Comparison of ENCODE assay signal across 21 mouse cellular contexts in the genomic region with DNA sequence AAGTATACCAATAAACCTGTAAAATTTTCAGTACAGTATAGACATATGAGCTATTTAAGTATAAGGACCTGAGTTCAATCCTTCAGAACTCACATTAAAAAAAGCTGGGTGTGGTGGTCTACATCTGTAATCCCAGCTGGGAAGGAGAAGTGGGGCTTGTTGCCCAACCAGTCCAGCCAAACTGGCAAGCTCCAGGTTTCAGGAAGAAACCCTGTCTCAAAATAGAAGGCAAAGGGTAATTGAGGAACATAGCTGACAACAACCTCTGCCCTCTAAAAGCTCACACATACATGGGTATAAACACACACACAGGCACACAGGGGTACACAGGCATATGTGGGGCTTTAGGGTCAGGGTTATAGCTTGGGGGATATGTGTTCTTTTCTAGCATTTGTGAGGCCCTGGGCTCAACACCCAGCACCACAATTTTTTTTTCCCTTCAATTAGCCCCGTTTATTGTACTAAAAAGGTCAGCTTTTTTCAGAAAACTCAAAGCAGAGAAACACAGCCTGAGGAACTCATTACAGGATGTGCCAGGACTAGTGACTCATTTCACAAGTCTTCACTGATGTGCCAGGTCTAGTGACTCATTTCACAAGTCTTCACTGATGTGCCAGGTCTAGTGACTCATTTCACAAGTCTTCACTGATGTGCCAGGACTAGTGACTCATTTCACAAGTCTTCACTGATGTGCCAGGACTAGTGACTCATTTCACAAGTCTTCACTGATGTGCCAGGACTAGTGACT. TPM values are rescaled to one million over a fixed set of nuclear protein-coding genes. Genes with fewer than 3 reads are reported as not detected.
A peak's percentile ranks its signal among the peaks of the same experiment; 100 is the strongest.
DNase-seq lines count a peak whose midpoint lies in the region; ATAC-seq and TF ChIP-seq lines count a peak whose summit lies in the region.
"Not testable (repeated sequence)": the region's sequence is repeated elsewhere in the genome, so short reads cannot be mapped to it uniquely, and the experiment has no call there.
"Had no signal": no experiment of that assay in that cellular context is flagged by ENCODE, and none has a peak within 500 bp of the region (broad histone marks: within the 10 kb centered on the region; RNA-seq: fewer than 3 reads in every experiment).

No protein-coding gene starts in this region.

- in situ Hi-C loops in CH12.LX (cut with MboI; ENCODE audit: low pct_ligation_motif_present, low pct_unique_long_range_greater_than_20kb, low sequenced_read_pairs): not testable (repeated sequence)

- H3K9me3 ChIP-seq in CH12.LX (replicated peaks; ENCODE audit: low read length); lung, postnatal 0 days (ENCODE audit: low read length): not testable (repeated sequence)

- TF ChIP-seq POLR2A in CH12.LX (IDR thresholded peaks at IDR 0.05; ENCODE audit: low read depth, low read length): not testable (repeated sequence)

- peak; percentile 45 for DNase-seq in A20 (ENCODE audit: low read depth, low spot score)
- DNase-seq in CH12.LX (ENCODE audit: extremely low read depth): peak; percentile 74
- DNase-seq in brain, adult 2 months (ENCODE audit: low read depth, low spot score): peak; percentile 36
- peak; percentile 10 for DNase-seq in fat pad, adult 2 months (ENCODE audit: extremely low read depth, low read depth, low spot score)
- peak; percentile 6 for DNase-seq in lung, postnatal 0 days (ENCODE audit: low spot score)

- H3K4me3 ChIP-seq in CH12.LX (replicated peaks in 1 of 3; ENCODE audit: low read depth in 2 of 3, low read length in 2 of 3, poor library complexity in 1 of 3); lung, postnatal 0 days (ENCODE audit: low read depth, low read length): not testable (repeated sequence)

- not testable (repeated sequence) for H3K27me3 ChIP-seq in CH12.LX (replicated peaks); lung, postnatal 0 days (replicated peaks; ENCODE audit: insufficient read depth, low read length)

- TF ChIP-seq EP300 in CH12.LX (IDR thresholded peaks at IDR 0.05; ENCODE audit: low read length); lung, postnatal 0 days (IDR thresholded peaks at IDR 0.05): not testable (repeated sequence)

- WGBS in lung, postnatal 0 days: 73% methylated on average over 1 of the region's 1 CpGs

- not testable (repeated sequence) for H3K4me2 ChIP-seq in CH12.LX (ENCODE audit: insufficient read depth, low read depth, poor library complexity, severe bottlenecking); lung, postnatal 0 days (replicated peaks; ENCODE audit: low read depth, low read length)

- TF ChIP-seq CTCF in CH12.LX (conservative IDR thresholded peaks at IDR 0.05 in 1 of 2, IDR thresholded peaks at IDR 0.05 in 1 of 2; ENCODE audit: low read depth in 2 of 2, low read length in 2 of 2); lung, postnatal 0 days (IDR thresholded peaks at IDR 0.05): not testable (repeated sequence)

- H3K79me2 ChIP-seq in CH12.LX (replicated peaks; ENCODE audit: control insufficient read depth, extremely low read depth, insufficient read depth, poor library complexity, severe bottlenecking): not testable (repeated sequence)

- dilution Hi-C loops in CH12.LX (cut with MboI; ENCODE audit: extremely low pct_ligation_motif_present, extremely low pct_unique_long_range_greater_than_20kb, low sequenced_read_pairs): not testable (repeated sequence)

- peak overlapping the region; percentile 81 for H3K27ac ChIP-seq in CH12.LX (ENCODE audit: insufficient read depth, low read depth)
- H3K27ac ChIP-seq in lung, postnatal 0 days (ENCODE audit: low read length): not testable (repeated sequence)

- ATAC-seq in granulocyte monocyte progenitor cell, adult 5-6 weeks (replicated peaks; ENCODE audit: poor library complexity, severe bottlenecking): peak; percentile 97
- not testable (repeated sequence) for ATAC-seq in lung, postnatal 0 days
- peak; percentile 76 for ATAC-seq in megakaryocyte progenitor cell, adult 5-6 weeks (replicated peaks; ENCODE audit: poor library complexity)

- peaks cover 33 to 86% of the 10 kb centered on the region in 2 experiments for H3K4me1 ChIP-seq in CH12.LX (ENCODE audit: control insufficient read depth in 1 of 2, insufficient read depth in 2 of 2)
- not testable (repeated sequence) for H3K4me1 ChIP-seq in lung, postnatal 0 days (ENCODE audit: insufficient read depth, low read depth, low read length)

- TF ChIP-seq RAD21 in CH12.LX (IDR thresholded peaks at IDR 0.05; ENCODE audit: low read depth, low read length): not testable (repeated sequence)

- not testable (repeated sequence) for H3K9ac ChIP-seq in CH12.LX (ENCODE audit: insufficient read depth, low read depth); lung, postnatal 0 days (replicated peaks; ENCODE audit: low read depth)

- H3K36me3 ChIP-seq in CH12.LX (replicated peaks in 1 of 2; ENCODE audit: control insufficient read depth in 1 of 2, insufficient read depth in 1 of 2, low read length in 1 of 2): peaks cover 8 to 40% of the 10 kb centered on the region in 2 experiments
- H3K36me3 ChIP-seq in lung, postnatal 0 days (ENCODE audit: insufficient read depth, low read length): not testable (repeated sequence)

TF ChIP-seq in CH12.LX, 34 proteins besides CTCF, POLR2A, EP300 and RAD21:
- TF ChIP-seq MAFK (IDR thresholded peaks at IDR 0.05; ENCODE audit: insufficient replicate concordance, low read length) (0 out of 2 replicates have a peak, but pooled peaks have one; percentile 47), SIN3A (IDR thresholded peaks at IDR 0.05; ENCODE audit: low read length) (0 out of 2 replicates have a peak, but pooled peaks have one; percentile 50), MYC (IDR thresholded peaks at IDR 0.05; ENCODE audit: low read depth, low read length) (peak; percentile 69; the same call in 1 of the 2 replicates), ZNF384 (IDR thresholded peaks at IDR 0.05; ENCODE audit: low read depth, low read length) (peak; percentile 81), BHLHE40 (IDR thresholded peaks at IDR 0.05; ENCODE audit: low read depth, low read length) (peak; percentile 85), JUN (IDR thresholded peaks at IDR 0.05; ENCODE audit: insufficient read depth, low read depth, low read length) (peak; percentile 98), IRF4 (IDR thresholded peaks at IDR 0.05; ENCODE audit: low read depth, low read length) (peak; percentile 97), UBTF (IDR thresholded peaks at IDR 0.05; ENCODE audit: low read depth, low read length) (peak; percentile 87), JUND (conservative IDR thresholded peaks at IDR 0.05; ENCODE audit: low read depth, low read length) (peak; percentile 99), CHD1 (IDR thresholded peaks at IDR 0.05; ENCODE audit: low read depth, low read length) (0 out of 2 replicates have a peak, but pooled peaks have one; percentile 41), E2F4 (IDR thresholded peaks at IDR 0.05; ENCODE audit: insufficient replicate concordance, low read depth, low read length) (0 out of 2 replicates have a peak, but pooled peaks have one; percentile 62)

RNA-seq across cellular contexts. Expression of gene Slc22a13, which starts 56.6 kb away (rescaled TPM):
- total RNA-seq in CH12.LX (2012; rRNA removed) (not detected in 2 replicates), CH12.LX (2014; rRNA removed) (not detected in 2 replicates)
- not detected in 2 replicates for polyA plus RNA-seq in CH12.LX (2012; ENCODE audit: insufficient read length, low read depth)
- total RNA-seq in granulocyte monocyte progenitor cell, adult 5-6 weeks (2014; fragmentation: Nextera tagmentation): not detected in 2 replicates
- not detected in 2 replicates for total RNA-seq in granulocyte monocyte progenitor cell, adult 5-6 weeks (2017)
- not detected in 2 replicates for polyA plus RNA-seq in lung, postnatal 0 days (2015; fragmentation: Nextera tagmentation; extraction: Ambion mirVana)
- not detected in 2 replicates for total RNA-seq in megakaryocyte progenitor cell, adult 5-6 weeks (2015)
- not detected in 2 replicates for total RNA-seq in megakaryocyte progenitor cell, adult 5-6 weeks (2017)
- total RNA-seq: adrenal gland, postnatal 10 days; forebrain, postnatal 0 days; gastrocnemius, adult 8-10 months; heart, adult 2 months; heart, postnatal 25 days had no signal
- polyA plus RNA-seq: cerebellum, adult 2 months; embryonic facial prominence, embryonic 11.5 days; embryonic facial prominence, embryonic 15.5 days; forebrain, embryonic 13.5 days; forebrain, postnatal 0 days; heart, embryonic 12.5 days; heart, embryonic 16.5 days; hindbrain, embryonic 10.5 days; hindbrain, embryonic 14.5 days; intestine, embryonic 16.5 days had no signal

RNA-seq across cellular contexts. Expression of gene Oxsr1, which starts 56.7 kb away (rescaled TPM):
- total RNA-seq in CH12.LX (2012; rRNA removed) (22.1 and 26.3 TPM in 2 replicates), CH12.LX (2014; rRNA removed) (36.1 and 41.2 TPM in 2 replicates)
- polyA plus RNA-seq in CH12.LX (2012; ENCODE audit: insufficient read length, low read depth): 31.7 and 33.3 TPM in 2 replicates
- 27.5 and 28.0 TPM in 2 replicates for total RNA-seq in granulocyte monocyte progenitor cell, adult 5-6 weeks (2014; fragmentation: Nextera tagmentation)
- total RNA-seq in granulocyte monocyte progenitor cell, adult 5-6 weeks (2017): 28.7 and 30.5 TPM in 2 replicates
- 6.6 and 8.0 TPM in 2 replicates for polyA plus RNA-seq in lung, postnatal 0 days (2015; fragmentation: Nextera tagmentation; extraction: Ambion mirVana)
- total RNA-seq in megakaryocyte progenitor cell, adult 5-6 weeks (2015): 14.5 and 16.9 TPM in 2 replicates
- 29.1 and 32.2 TPM in 2 replicates for total RNA-seq in megakaryocyte progenitor cell, adult 5-6 weeks (2017)

Comparison
In these comparisons a context has a peak if more than half of its experiments do, and no peak if none do; other contexts are left out.
1. DNase-seq: peak in every context shown above with its lines; median percentile 74 in CH12.LX; 45 in A20; 36 in brain, adult 2 months; 10 in fat pad, adult 2 months; 6 in lung, postnatal 0 days.